Mouse (Mus musculus) thymus, postnatal 36 days (tissue): Measurements from ENCODE around the gene Topbp1.

Source experiments
- DNase-seq, 2 experiments: peaks; one replicate each; pipeline ENCODE4 v3.0.0; 2022; ENCODE audit warnings: mixed read lengths in 2 of 2

Topbp1 gene

DNA sequence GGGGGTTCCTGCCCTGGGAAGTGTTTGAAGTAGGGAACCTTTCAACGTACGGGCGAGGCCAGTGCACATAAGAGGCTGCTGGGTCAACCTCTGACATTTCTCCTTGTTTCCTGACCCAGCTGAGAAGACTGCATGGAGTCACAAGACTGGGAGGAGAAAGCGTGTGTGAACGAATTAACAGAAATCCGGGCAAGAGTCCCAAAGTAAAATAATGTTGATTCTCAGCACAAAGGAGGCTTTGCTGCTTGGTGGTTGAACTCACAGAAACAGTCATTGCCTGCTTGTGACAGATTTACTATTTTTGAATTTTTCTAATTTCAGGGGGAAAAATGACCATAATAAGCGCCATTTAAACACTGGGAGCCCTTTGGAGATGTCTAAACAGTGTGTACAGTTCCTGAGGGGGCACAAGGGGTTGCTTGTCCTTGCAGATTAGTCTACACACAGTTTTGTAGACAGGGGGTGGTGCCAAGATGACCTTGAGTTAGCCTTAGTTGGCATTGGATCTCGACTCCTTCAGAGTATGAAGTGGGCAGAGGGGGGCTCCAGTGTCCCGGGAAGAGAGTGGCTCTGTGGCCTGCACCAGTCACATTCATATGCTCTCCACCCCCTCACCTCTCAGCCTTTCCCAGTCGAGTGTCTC lies 82.1 kb downstream of the Topbp1 start:
- no peak for DNase-seq

DNA sequence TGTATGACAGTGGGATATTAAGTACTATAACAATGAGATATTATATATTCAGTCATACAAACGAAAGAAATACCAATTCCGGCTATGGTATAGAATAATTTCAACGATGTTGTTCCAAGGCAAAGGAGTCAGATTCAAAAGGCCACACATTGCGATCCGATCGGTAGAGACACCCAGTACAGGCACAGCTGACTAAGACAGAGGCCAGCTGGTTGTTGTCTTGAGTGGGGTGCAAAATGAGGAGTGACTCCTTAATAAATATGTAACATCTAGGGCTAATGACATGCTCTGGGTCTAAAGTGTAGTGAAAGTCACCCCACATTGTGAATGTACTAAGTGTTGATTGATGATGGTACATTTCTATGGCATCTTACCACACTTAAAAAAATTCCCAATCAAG lies 84.2 kb downstream of the Topbp1 start:
- DNase-seq: no peak

DNA sequence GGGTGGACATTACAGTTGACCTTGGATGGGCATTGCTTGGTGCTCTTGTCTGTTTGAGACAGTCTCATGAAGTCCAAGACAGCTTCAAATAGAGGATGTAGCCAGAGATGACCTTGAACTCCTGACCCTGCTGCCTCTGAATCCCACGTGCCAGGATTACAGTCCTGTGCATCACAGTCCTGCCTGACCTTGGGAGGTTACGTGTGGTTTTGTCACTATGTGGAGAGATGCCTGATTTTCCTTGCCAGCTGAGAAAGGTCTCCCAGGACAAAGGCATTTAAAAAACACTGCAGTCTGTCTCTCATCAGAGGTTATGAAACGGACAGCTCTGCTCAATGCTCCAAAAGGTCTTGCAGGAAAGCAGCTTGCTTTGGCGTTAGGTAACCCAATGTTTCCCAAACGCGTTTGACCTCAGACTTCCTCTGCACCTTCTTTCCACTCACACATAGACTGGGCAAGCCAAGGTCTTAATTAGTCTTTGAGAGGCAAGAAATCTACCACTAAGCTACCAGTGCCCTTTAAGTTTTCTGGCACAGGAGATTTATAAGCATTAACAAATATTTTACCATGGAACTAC lies 86.9 kb downstream of the Topbp1 start:
- DNase-seq: no peak

DNA sequence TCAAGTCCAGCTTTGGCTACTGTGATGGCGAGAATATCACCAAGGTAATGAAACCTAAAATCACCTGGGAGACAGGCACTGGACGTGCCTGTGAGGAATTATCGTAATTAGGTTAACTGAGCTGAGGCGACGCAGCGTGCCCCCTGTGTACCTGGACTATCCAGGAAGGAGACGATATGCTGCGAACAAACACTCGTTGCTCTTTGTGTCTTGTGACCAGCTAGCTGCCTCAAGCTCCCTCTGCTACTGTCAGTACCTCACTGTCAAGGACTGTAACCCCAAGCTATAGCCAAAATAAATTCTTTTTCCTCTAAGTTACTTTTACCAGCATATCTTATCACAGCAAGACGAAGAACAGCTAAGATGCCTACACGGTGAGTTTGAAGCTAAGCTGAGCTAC lies 88.2 kb downstream of the Topbp1 start:
- no peak for DNase-seq

DNA sequence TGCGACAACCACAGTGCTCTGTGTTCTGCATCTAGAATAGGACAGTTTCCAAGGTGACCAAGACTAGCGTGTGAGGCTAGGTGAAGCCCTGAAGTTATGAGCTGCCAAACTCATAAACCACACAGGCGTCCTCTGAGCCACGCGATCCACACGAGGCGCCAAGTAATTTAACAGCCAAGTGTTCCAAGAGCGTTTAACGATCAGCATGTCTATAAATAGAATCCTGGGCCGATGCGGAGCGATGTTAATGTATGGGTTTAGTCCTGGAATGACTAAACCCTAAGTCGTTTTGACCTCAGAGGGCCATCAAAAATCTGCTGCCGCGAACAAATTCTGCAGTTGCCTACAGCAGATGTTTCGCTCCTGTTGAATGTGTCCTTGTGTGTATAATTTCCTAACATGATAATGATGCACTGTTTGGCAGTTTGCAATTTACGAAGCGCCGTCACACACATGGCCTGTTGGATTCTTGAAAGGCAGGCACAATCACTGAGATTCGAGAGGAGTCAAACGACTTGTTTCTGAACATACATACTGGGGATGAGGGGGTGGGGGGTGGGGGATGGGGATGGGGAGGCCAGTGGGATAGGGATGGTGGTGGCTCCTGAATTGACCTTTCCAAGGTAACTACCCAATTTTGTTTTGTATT lies 93.6 kb downstream of the Topbp1 start:
- no peak for DNase-seq
